Mouse (Mus musculus) thymus, adult 2 months (tissue): Measurements from ENCODE around the gene Pclo. TPM values are rescaled to one million over a fixed set of nuclear protein-coding genes. Genes with fewer than 3 reads are reported as not detected.
"Not testable (repeated sequence)": the region's sequence is repeated elsewhere in the genome, so short reads cannot be mapped to it uniquely, and the experiment has no call there.

Experiments used
- DNase-seq: peaks from one replicate; pipeline ENCODE4 v3.0.0; 2021
- H3K27ac ChIP-seq: fragments of 200-500 bp; 2 replicates; pipeline ENCODE4 v1.5.1; 2012; ENCODE audit warnings: low read length, control low read depth; ENCODE audit not compliant: control insufficient read depth, insufficient read depth
- H3K27me3 ChIP-seq: fragments of 200-500 bp; 2 replicates; pipeline ENCODE4 v1.6.1; 2012; ENCODE audit warnings: mild to moderate bottlenecking, low read length, moderate library complexity, mixed read lengths; ENCODE audit not compliant: control insufficient read depth, insufficient read depth
- H3K36me3 ChIP-seq: fragments of 200-500 bp; 2 replicates; pipeline ENCODE4 v1.6.1; 2012; ENCODE audit warnings: mild to moderate bottlenecking, low read length, moderate library complexity; ENCODE audit not compliant: control insufficient read depth, insufficient read depth
- H3K4me1 ChIP-seq: fragments of 200-500 bp; replicated peaks from 2 replicates; pipeline ENCODE4 v1.6.1; 2012; ENCODE audit warnings: low read length; ENCODE audit not compliant: control insufficient read depth, insufficient read depth
- H3K4me3 ChIP-seq: fragments of 200-500 bp; 2 replicates; pipeline ENCODE4 v1.5.1; 2012; ENCODE audit warnings: mild to moderate bottlenecking, low read length, control low read depth, moderate library complexity; ENCODE audit not compliant: control insufficient read depth, insufficient read depth
- CTCF ChIP-seq: fragments of 200-500 bp; IDR thresholded peaks from 2 replicates; pipeline ENCODE4 v1.5.1; 2012; ENCODE audit warnings: mild to moderate bottlenecking, control low read depth, low read length, moderate library complexity, borderline replicate concordance; ENCODE audit not compliant: control insufficient read depth, poor library complexity, insufficient read depth; ENCODE audit errors: extremely low read depth
- POLR2A ChIP-seq: fragments of 200-500 bp; IDR thresholded peaks from 2 replicates; pipeline ENCODE4 v1.6.1; 2012; ENCODE audit warnings: mild to moderate bottlenecking, low read length, control low read depth, moderate library complexity; ENCODE audit not compliant: control insufficient read depth, poor library complexity, insufficient read depth; ENCODE audit errors: extremely low read depth
- WGBS: fragments of 180-500 bp; shearing (Covaris S2); methylation state at CpG from one replicate; pipeline ENCODE4 v1.1.7; 2018; 5-methylcytosine and 5-hydroxymethylcytosine counted together
- polyA plus RNA-seq: library from polyadenylated mRNA; depleted of rRNA; stranded (reverse); fragments of >200 nt; gene quantifications from 2 replicates; pipeline ENCODE4 v1.2.3, GENCODE M21; 2012

The Pclo gene
- polyA plus RNA-seq, 1 experiment: 0.96 TPM

DNA sequence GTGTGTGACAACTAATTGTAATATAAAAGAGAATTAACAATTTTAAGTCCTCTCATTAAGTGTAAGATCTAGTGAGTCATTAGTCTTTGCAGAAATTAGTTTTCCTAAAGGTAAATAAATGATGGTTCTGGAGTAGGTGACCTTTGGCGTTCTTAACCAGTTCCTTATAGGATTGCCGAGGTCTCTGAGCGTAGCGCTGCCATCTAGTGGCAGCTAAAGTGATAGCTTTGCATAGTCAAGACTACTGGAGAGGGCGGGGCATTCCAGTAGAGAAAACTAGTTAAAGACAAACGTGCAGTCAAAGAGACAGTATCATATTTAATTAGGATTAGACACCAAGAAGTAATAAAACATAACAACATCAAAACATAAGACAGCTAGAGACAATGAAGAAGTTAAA is 292.4 kb downstream of the Pclo start:
- Histone ChIP-seq H3K27ac (no peak overlapping the region), H3K4me1 (no peaks in the 10 kb centered on the region), H3K36me3 (no peaks in the 10 kb centered on the region), H3K4me3 (no peak overlapping the region), H3K27me3 (no peaks in the 10 kb centered on the region)
- DNase-seq: no peak
- TF ChIP-seq POLR2A (no peak), CTCF (no peak)
- 4% methylated on average over 6 of the region's 6 CpGs for WGBS

- no peak overlapping the region for H3K27ac ChIP-seq
- WGBS: 73% methylated on average over 3 of the region's 3 CpGs
- no peak for DNase-seq
Measured at GRCm38 (mm10) chr5:14833165-14833860, 318.6 kb downstream of the Pclo start.

GRCm38 (mm10) chr5:14834155-14834991 is 319.7 kb downstream of the Pclo start:
- Histone ChIP-seq H3K27me3 (no peaks in the 10 kb centered on the region), H3K4me1 (no peaks in the 10 kb centered on the region), H3K4me3 (no peak overlapping the region), H3K27ac (no peak overlapping the region), H3K36me3 (no peaks in the 10 kb centered on the region)
- TF ChIP-seq POLR2A (no peak), CTCF (no peak)
- no peak for DNase-seq
- 81% methylated on average over 4 of the region's 4 CpGs for WGBS

More at GRCm38 (mm10) chr5:14833165-14833860, 318.6 kb downstream of the Pclo start:
- no peaks in the 10 kb centered on the region for H3K4me1 ChIP-seq
- H3K4me3 ChIP-seq: no peak overlapping the region
- no peak for TF ChIP-seq CTCF
- TF ChIP-seq POLR2A: no peak
- no peaks in the 10 kb centered on the region for H3K27me3 ChIP-seq
- H3K36me3 ChIP-seq: no peaks in the 10 kb centered on the region

- TF ChIP-seq POLR2A (no peak), CTCF (no peak)
- Histone ChIP-seq H3K4me1 (no peaks in the 10 kb centered on the region), H3K27me3 (no peaks in the 10 kb centered on the region), H3K36me3 (no peaks in the 10 kb centered on the region), H3K27ac (no peak overlapping the region), H3K4me3 (no peak overlapping the region)
- no peak for DNase-seq
Measured at GRCm38 (mm10) chr5:14853650-14854049, 338.9 kb downstream of the Pclo start.

GRCm38 (mm10) chr5:14885291-14885690 is 370.6 kb downstream of the Pclo start:
- not testable (repeated sequence) for H3K27ac ChIP-seq, H3K4me1 ChIP-seq, DNase-seq, H3K36me3 ChIP-seq, H3K4me3 ChIP-seq, H3K27me3 ChIP-seq
- 79% methylated on average over 2 of the region's 2 CpGs for WGBS

DNA sequence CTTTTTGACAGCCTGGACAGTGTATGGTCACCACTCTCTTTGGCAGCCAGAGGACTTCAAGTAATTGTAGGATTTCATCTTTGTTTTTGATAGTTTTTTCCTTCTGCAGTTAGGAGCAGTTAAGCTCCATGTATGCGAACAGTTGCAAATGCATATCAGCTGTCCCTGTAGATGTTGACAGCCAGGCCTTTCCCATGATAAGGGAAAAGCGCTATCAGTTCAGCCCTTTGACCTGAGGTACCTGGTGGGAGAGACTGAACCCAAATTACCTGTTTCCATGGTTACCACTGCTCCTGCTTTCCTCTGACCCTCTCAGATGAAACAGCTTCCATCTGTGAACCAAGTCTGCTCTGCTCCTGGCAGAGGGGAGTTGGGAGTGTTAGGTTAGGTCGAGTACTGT is 377.5 kb downstream of the Pclo start:
- TF ChIP-seq POLR2A: no peak
- TF ChIP-seq CTCF: no peak
- H3K4me3 ChIP-seq: no peak overlapping the region
- no peak overlapping the region for H3K27ac ChIP-seq
- no peaks in the 10 kb centered on the region for H3K27me3 ChIP-seq
- H3K36me3 ChIP-seq: no peaks in the 10 kb centered on the region
- H3K4me1 ChIP-seq: no peaks in the 10 kb centered on the region
- no peak for DNase-seq
- 75% methylated on average over 3 of the region's 3 CpGs for WGBS

DNA sequence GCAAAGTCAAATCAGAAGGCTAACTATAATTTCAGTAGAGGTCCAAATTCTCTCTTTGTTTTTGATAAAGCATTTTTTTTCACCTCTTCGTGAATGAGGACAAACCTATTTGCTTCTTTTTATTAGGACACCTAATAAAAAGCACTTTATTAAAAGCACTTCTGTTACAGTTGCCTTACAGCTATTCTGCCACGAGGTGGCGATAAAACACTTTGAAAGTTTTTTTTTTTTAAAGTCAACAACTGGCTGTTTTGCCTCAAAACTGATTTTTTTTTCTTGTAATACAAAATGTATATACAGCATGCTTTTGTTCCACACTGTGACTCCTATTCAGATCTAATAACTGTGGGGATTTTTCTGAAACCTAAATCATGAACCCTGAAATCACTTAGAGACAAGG is 388.8 kb downstream of the Pclo start:
- WGBS: 22% methylated on average over 3 of the region's 3 CpGs
- not testable (repeated sequence) for DNase-seq, H3K4me1 ChIP-seq, H3K27ac ChIP-seq, H3K36me3 ChIP-seq, H3K4me3 ChIP-seq, H3K27me3 ChIP-seq
